Mouse (Mus musculus): Measurements from ENCODE around the gene Trp53inp2.

DNA sequence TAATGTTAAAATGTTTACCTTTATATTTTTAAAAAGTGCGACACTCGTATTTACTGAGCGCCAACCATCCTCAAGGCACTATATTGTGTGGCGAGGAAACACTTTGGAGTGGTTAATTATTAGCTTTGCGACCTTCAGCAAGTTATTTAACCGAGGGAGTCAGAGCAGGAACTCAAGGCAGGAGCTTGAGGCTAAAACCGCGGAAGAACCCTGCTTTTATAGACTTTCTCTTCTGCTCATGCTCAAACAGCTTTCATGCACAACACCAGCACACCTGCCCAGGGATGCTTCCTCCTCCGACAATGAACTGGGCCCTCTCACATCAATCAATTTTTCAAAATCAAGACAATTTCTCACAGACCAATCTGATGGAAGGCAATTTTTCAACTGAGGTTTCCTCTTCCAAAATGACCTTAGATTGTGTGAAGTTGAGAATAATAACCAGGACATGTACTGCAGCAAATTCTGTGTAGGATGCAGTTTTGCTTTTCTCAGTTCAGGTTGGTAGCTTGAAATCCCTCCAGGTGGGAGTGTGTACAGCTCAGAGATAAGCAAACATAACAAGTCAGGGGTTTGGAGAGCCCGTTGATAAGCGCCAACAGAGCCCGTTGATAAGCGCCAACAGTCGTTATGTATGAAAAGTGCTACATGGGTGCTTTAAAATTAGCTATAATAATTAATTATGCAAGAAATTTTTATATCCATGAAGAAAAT, 23.0 kb upstream of the Trp53inp2 start:
- TF ChIP-seq CTCF (IDR thresholded peaks at IDR 0.05; ENCODE audit: control insufficient read depth, insufficient read depth, low read length) = no peak
- TF ChIP-seq POLR2A (IDR thresholded peaks at IDR 0.05; ENCODE audit: borderline replicate concordance, control insufficient read depth, low read depth, low read length) = no peak

Measured in bone marrow, adult 2 months (tissue).